Mouse (Mus musculus) cerebral cortex, adult 2 months (tissue): ENCODE measurements around the gene Tssk6.

Experiments
- WGBS: fragments of 180-500 bp; shearing (Covaris S2); methylation state at CpG from one replicate; pipeline ENCODE4 v1.1.7; 2018; 5-methylcytosine and 5-hydroxymethylcytosine counted together

Gene Tssk6

DNA sequence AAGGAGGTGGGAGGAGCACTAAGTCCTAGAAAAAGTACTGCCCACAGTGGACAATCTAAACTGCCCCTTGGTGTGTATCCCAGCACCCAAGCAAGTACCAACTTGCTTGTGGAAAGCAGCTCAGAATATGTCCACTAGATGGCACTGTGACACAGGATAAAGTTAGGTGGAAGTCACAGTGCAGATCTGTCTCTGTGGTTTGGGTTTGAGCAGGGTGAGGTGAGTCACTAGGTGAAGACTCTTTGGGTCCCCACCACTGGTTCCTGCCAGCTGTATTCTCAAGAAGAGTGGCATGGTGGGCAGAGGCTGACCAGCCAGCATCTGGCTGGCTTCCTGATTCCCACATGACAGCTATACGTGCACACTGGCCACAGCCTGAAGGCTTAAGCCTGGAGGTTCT, 17.0 kb downstream of the Tssk6 start:
- WGBS = 59% methylated on average over 1 of the region's 1 CpGs

DNA sequence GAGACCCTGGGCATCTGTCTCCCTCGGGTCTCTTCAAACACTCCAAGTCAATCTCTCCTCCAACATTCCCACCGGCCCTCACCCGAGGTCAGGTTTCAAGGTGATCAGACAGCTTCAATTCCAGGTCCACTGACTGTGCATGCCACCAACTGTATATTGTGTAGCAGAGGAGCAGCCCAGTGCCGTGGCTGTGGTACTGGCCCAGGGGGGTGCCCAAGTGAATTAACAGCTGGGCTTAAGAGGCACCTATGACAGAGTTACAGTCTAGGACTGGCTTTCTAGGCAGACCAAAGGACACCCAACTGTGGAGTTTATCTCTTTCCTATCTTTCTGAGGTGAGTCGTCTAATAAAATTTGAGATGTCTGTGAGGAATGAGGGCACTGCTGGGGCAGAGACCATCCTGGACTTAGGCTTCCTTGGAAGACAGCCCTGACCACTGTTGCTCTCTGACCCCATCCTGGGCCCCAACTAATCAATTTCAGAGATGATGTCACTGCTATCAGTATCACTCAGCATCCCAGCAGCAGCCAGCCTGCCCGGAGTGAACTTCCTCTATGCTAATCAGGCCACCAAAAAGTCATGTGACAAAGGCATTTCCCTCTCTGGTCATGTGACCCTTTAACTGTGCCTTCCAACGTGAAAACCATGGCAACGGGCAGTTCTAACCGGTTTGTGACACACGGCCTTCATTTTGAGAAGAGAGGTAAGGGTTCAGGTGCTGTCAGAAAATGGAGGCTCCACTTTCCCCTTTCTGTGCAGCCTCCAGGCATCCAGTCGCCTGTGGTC, 18.1 kb downstream of the Tssk6 start:
- WGBS = 50% methylated on average over 11 of the region's 11 CpGs

DNA sequence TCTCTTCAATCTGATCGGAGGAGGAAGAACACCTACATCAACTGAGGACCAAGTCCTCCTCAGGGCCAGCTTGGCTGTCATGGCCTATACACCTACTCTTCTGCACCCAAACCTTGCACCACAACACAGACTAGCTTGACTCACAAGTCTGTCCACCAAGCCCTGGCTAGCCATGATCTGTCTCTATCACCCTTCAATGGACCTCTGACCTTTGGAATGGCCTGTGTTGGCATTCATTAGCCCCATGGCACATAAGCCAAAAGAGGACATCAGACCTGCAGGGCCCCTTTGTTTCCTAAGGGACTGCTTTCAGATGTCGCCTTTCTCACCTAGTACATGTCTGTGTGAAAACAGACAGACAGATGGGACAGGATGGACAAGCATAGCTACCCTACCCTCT, 19.2 kb downstream of the Tssk6 start:
- 70% methylated on average over 2 of the region's 2 CpGs for WGBS

DNA sequence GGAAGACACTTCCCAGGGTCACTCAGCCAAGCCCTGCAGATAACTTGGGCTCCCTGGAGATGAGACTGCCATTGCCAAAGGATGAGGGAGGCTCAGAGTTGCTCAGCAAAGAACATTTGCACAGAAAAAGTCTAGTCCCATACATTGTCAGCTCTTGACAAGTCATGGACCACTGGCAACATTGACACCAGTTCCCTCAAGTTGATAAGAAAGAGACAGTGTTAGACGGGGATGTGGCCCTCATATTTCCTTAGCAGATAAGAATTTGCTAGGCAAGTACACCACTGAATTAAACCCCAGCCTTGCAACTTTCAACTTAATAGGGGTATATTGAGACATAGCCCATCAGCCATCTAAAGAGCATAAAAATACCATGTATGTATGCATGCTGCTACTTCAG, 22.0 kb downstream of the Tssk6 start:
- WGBS = 93% methylated on average over 1 of the region's 1 CpGs

DNA sequence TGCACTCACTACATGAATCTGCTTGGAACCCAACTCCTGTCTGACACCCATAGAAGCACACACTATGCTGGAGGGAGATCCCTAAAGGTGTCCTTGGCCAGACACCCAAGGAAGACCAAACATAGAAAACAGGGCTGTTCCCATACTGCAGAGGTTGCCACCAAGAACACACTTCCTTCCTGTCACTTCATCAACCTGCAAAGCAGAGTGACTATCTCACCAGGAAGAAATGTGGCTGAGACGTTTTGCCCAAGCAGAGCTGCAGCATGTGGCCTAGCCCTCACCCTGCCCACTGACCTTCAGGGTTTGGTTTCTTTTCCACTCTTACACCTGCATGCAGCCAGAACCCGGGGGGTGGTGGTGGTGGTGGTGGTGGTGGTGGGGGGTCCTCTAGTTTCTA, 31.8 kb downstream of the Tssk6 start:
- 89% methylated on average over 2 of the region's 2 CpGs for WGBS

DNA sequence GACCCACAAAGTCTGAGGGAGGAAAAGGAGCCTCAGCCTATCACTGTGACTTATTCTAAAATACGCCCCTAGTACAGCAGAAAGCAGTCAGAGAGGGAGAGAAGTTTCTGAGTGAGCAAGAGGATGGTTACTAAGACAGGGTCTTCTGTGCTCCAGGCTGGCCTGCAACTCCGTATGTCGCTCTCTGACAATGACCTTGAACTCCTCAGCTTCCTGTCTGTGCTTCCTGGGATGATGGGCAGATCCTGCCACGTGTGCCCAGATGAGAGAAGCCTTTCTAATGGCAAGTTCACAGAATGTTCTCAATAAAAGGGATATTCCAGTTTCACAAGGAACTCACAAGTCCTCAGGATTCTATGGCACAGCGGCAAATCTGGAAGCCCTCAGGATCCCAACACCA, 32.6 kb downstream of the Tssk6 start:
- WGBS = 83% methylated on average over 5 of the region's 5 CpGs

- 95% methylated on average over 3 of the region's 3 CpGs for WGBS
Observed at GRCm38 (mm10) chr8:69935431-69935830, 33.4 kb downstream of the Tssk6 start.

GRCm38 (mm10) chr8:69936050-69936794, 34.2 kb downstream of the Tssk6 start:
- 62% methylated on average over 7 of the region's 7 CpGs for WGBS

GRCm38 (mm10) chr8:69937466-69937865, 35.5 kb downstream of the Tssk6 start:
- WGBS = 79% methylated on average over 3 of the region's 3 CpGs

DNA sequence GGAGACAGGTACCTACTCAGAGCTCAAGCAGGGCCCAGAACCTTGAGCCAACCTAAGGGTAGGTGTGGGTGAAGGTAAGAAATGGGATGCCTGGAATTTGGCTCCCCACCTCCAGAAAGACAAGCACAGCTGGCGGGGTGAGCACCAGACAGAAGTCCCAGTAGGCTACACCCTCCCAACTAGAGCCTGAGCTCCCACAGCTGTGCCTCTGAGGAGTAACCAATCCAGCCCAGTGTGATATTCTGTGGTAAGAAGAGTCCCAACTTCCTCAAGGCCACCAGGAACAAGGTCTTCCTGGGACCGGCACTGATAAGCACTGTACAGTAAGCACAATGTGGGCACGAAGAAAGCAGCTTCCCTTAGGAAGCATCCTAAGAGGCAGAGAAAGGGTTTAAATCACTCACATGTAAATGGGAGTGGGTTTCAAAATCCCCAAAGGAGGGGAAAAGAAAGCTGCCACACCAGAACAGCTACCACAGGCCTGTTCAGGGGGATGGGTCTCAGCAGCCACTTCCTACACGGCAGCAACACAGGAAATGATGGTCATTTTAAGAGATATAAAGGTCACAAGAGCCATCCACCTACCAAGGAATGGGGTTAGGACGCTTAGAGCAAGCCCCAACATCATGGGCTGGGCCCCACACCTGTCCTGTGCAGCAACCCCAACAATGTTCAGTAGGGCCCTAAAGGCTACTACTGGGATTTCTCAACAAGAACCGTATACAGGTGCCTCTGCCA, 36.4 kb downstream of the Tssk6 start:
- 88% methylated on average over 6 of the region's 6 CpGs for WGBS

- WGBS = 64% methylated on average over 3 of the region's 3 CpGs
Observed at GRCm38 (mm10) chr8:69939633-69940032, 37.6 kb downstream of the Tssk6 start.

GRCm38 (mm10) chr8:69940386-69940785, 38.4 kb downstream of the Tssk6 start:
- WGBS = 91% methylated on average over 2 of the region's 2 CpGs

GRCm38 (mm10) chr8:69942495-69942894, 40.5 kb downstream of the Tssk6 start:
- 80% methylated on average over 3 of the region's 3 CpGs for WGBS

- 98% methylated on average over 2 of the region's 2 CpGs for WGBS
Observed at GRCm38 (mm10) chr8:69950300-69950699, 48.3 kb downstream of the Tssk6 start.
